Mouse (Mus musculus) midbrain, embryonic 14.5 days (tissue): ENCODE measurements at regions not wholly inside any gene's neighbourhood (a gene's known extent, or its start where the extent isn't known, plus 50 kb on each side); places are given as distances from the start of the nearest gene placed in this dataset.

Experiments
- ATAC-seq: fragments of 200-750 bp; cut with Nextera tagmentation; 2 replicates; pipeline ENCODE4 v1.8.0; 2017; ENCODE audit warnings: moderate number of reproducible peaks, moderate library complexity; ENCODE audit not compliant: low FRiP score, low TSS enrichment
- DNase-seq: peaks from one replicate; pipeline ENCODE4 v3.0.0-alpha.2; 2015
- H3K27ac ChIP-seq: fragments of 300-500 bp; sonication (generic); replicated peaks from 2 replicates; pipeline ENCODE4 v1.5.1; 2014; ENCODE audit warnings: mild to moderate bottlenecking, low read depth, low read length, moderate library complexity
- H3K27me3 ChIP-seq: fragments of 300-500 bp; sonication (generic); 2 replicates; pipeline ENCODE4 v1.6.1; 2014; ENCODE audit warnings: low read length, control low read depth, mixed read lengths; ENCODE audit not compliant: control insufficient read depth, insufficient read depth
- H3K36me3 ChIP-seq: fragments of 300-500 bp; sonication (generic); 2 replicates; pipeline ENCODE4 v1.6.1; 2014; ENCODE audit warnings: low read length, control low read depth; ENCODE audit not compliant: control insufficient read depth, insufficient read depth
- H3K4me1 ChIP-seq: fragments of 300-500 bp; sonication (generic); 2 replicates; pipeline ENCODE4 v1.6.1; 2014; ENCODE audit warnings: mild to moderate bottlenecking, antibody characterized with exemption, low read length, control low read depth; ENCODE audit not compliant: control insufficient read depth, insufficient read depth
- H3K4me2 ChIP-seq: fragments of 300-500 bp; sonication (generic); 2 replicates; pipeline ENCODE4 v1.6.1; 2014; ENCODE audit warnings: mild to moderate bottlenecking, low read length, moderate library complexity
- H3K4me3 ChIP-seq: fragments of 300-500 bp; sonication (generic); replicated peaks from 2 replicates; pipeline ENCODE4 v1.5.1; 2014; ENCODE audit warnings: low read depth, low read length
- H3K9ac ChIP-seq: fragments of 300-500 bp; sonication (generic); replicated peaks from 2 replicates; pipeline ENCODE4 v1.6.1; 2014; ENCODE audit warnings: mild to moderate bottlenecking, low read length, moderate library complexity
- H3K9me3 ChIP-seq: fragments of 300-500 bp; sonication (generic); 2 replicates; pipeline ENCODE4 v1.6.1; 2016; ENCODE audit warnings: low read length, control low read depth, mixed read lengths; ENCODE audit not compliant: control insufficient read depth
- WGBS: fragments of 180-500 bp; shearing (Covaris S2); extraction: QIAGEN DNeasy Blood & Tissue Kit; methylation state at CpG from one replicate; pipeline ENCODE4 v1.1.7; 2014; 5-methylcytosine and 5-hydroxymethylcytosine counted together

GRCm38 (mm10) chr7:111242646-111243045 is 159.8 kb upstream of the Eif4g2 start:
- Histone ChIP-seq H3K27me3 (no peaks in the 10 kb centered on the region), H3K27ac (no peak overlapping the region), H3K36me3 (no peaks in the 10 kb centered on the region), H3K9ac (no peak overlapping the region), H3K4me1 (no peaks in the 10 kb centered on the region), H3K4me2 (no peak overlapping the region), H3K4me3 (no peak overlapping the region), H3K9me3 (no peaks in the 10 kb centered on the region)
- WGBS, result 63% methylated on average over 10 of the region's 10 CpGs
- DNase-seq (peak; percentile 19), ATAC-seq (no peak)

DNA sequence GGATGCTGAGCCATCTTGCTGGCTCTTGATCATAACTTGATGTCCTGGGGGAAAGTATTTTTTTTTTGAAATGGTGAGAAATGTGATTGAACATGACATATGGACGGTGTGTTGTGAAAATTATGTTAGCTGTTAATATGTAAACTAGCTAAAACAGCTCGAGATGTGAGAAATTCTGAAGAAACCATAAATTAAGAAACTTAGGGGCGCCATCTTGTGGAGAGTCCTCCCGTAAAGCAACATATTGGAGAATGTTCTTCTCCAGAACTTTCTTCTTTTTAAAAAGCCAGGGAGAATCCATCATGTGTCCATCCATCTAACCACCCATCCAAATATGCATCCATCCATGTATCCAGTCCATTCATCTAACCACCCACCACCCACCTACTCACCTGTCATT is 158.7 kb upstream of the Eif4g2 start:
- ATAC-seq (no peak), DNase-seq (peak; percentile 62)
- Histone ChIP-seq H3K4me3 (no peak overlapping the region), H3K36me3 (no peaks in the 10 kb centered on the region), H3K27me3 (no peaks in the 10 kb centered on the region), H3K27ac (no peak overlapping the region), H3K9ac (no peak overlapping the region), H3K9me3 (no peaks in the 10 kb centered on the region), H3K4me2 (no peak overlapping the region), H3K4me1 (no peaks in the 10 kb centered on the region)
- 59% methylated on average over 4 of the region's 4 CpGs for WGBS

- Histone ChIP-seq H3K4me1 (no peaks in the 10 kb centered on the region), H3K9ac (no peak overlapping the region), H3K36me3 (no peaks in the 10 kb centered on the region), H3K27ac (no peak overlapping the region), H3K4me2 (no peak overlapping the region), H3K4me3 (no peak overlapping the region), H3K27me3 (no peaks in the 10 kb centered on the region), H3K9me3 (no peaks in the 10 kb centered on the region)
- 86% methylated on average over 9 of the region's 9 CpGs for WGBS
- no peak for ATAC-seq
- DNase-seq, result no peak
Observed at GRCm38 (mm10) chr7:111240234-111240826, 157.5 kb upstream of the Eif4g2 start.

- Histone ChIP-seq H3K9ac (no peak overlapping the region), H3K9me3 (no peaks in the 10 kb centered on the region), H3K27ac (no peak overlapping the region), H3K4me2 (no peak overlapping the region), H3K36me3 (no peaks in the 10 kb centered on the region), H3K27me3 (no peaks in the 10 kb centered on the region), H3K4me3 (no peak overlapping the region), H3K4me1 (no peaks in the 10 kb centered on the region)
- no peak for ATAC-seq
- 85% methylated on average over 9 of the region's 9 CpGs for WGBS
- DNase-seq, result no peak
Observed at GRCm38 (mm10) chr7:111237819-111238218, 155.0 kb upstream of the Eif4g2 start.

GRCm38 (mm10) chr7:111230630-111231029 is 147.8 kb upstream of the Eif4g2 start:
- no peak for DNase-seq
- ATAC-seq, result no peak
- Histone ChIP-seq H3K4me1 (no peaks in the 10 kb centered on the region), H3K9me3 (no peaks in the 10 kb centered on the region), H3K4me2 (no peak overlapping the region), H3K27me3 (no peaks in the 10 kb centered on the region), H3K36me3 (no peaks in the 10 kb centered on the region), H3K4me3 (no peak overlapping the region), H3K9ac (no peak overlapping the region), H3K27ac (no peak overlapping the region)
- 79% methylated on average over 2 of the region's 2 CpGs for WGBS

DNA sequence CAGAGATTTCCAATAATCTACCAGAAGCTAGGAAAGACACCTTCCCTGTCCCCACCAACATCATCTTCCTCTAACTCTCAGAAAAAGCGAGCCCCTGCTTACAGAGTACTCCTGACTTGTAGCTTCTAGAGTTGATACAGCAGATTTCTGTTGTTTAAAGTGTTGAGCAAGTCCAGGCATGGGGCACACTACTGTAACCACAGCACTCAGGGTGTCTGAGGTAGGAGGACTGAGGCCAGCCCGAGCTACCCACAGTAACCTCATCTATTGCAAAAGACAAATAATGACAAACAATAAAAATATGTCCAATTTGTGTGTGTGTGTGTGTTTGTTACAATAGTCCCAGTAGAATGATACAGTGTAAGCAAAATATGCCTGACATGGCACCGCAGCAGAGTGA is 144.3 kb upstream of the Eif4g2 start:
- WGBS, result 83% methylated on average over 3 of the region's 3 CpGs
- no peaks in the 10 kb centered on the region for H3K27me3 ChIP-seq
- no peak for DNase-seq
- H3K27ac ChIP-seq, result no peak overlapping the region
- no peak overlapping the region for H3K9ac ChIP-seq
- no peaks in the 10 kb centered on the region for H3K9me3 ChIP-seq
- H3K4me1 ChIP-seq, result no peaks in the 10 kb centered on the region
- H3K4me2 ChIP-seq, result no peak overlapping the region
- no peak for ATAC-seq
- H3K4me3 ChIP-seq, result no peak overlapping the region
- no peaks in the 10 kb centered on the region for H3K36me3 ChIP-seq

DNA sequence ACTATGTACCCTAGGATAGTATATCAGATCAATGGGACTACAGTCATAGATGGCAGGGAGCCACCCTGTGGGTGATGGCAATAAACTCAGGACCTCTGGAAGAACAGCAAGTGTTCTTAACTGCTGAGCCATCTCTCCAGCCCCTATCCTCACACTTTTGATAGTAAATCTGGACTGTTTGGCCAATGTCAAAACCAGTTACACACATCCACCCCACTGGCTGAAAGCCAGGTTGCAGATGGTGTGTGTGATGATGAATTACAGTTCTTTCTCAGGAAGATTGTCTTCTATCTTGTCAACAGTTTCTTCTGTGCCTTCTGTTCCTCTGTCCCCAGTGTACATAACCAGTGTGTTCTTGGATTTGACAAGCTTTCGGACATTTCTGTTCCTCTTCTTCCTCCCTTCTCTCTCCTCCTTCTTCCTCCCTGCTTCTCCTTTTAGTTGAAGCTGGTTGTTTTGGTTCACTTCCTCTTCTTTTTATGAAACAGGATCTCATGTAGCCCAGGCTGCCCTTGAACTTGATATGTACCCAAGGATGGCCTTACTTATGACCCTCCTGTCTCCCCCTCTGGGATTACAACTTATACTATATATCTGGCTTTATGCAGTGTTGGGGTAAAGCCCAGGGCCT is 143.3 kb upstream of the Eif4g2 start:
- no peak for ATAC-seq
- no peak for DNase-seq
- 100% methylated on average over 1 of the region's 1 CpGs for WGBS
- no peak overlapping the region for H3K4me3 ChIP-seq
- no peaks in the 10 kb centered on the region for H3K36me3 ChIP-seq
- no peak overlapping the region for H3K9ac ChIP-seq
- H3K9me3 ChIP-seq, result no peaks in the 10 kb centered on the region
- H3K27ac ChIP-seq, result no peak overlapping the region
- H3K4me2 ChIP-seq, result no peak overlapping the region
- H3K4me1 ChIP-seq, result no peaks in the 10 kb centered on the region
- no peaks in the 10 kb centered on the region for H3K27me3 ChIP-seq

DNA sequence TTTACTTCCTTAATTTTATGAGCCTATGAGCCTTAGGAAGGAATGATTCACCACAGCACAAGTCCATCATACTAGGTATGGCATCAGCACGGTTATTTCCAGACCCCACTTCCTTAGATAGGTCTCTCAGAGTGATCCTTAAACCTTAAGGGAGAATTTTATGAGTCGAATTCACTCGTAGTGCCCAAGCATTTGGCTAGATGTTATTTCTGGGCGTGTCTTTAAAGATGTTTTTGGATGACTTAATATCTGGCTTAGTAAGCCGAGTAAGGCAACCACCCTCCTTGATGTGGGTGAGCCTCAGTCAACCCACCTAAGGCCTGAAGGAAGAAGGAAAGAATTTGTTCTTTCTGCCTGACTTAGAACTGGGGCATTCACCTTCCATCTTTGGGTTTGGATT is 132.8 kb upstream of the Eif4g2 start:
- Histone ChIP-seq H3K36me3 (no peaks in the 10 kb centered on the region), H3K4me1 (no peaks in the 10 kb centered on the region), H3K27me3 (no peaks in the 10 kb centered on the region), H3K9me3 (no peaks in the 10 kb centered on the region), H3K4me2 (no peak overlapping the region), H3K9ac (no peak overlapping the region), H3K4me3 (no peak overlapping the region), H3K27ac (no peak overlapping the region)
- DNase-seq, result no peak
- ATAC-seq, result no peak
- WGBS, result 84% methylated on average over 5 of the region's 5 CpGs

DNA sequence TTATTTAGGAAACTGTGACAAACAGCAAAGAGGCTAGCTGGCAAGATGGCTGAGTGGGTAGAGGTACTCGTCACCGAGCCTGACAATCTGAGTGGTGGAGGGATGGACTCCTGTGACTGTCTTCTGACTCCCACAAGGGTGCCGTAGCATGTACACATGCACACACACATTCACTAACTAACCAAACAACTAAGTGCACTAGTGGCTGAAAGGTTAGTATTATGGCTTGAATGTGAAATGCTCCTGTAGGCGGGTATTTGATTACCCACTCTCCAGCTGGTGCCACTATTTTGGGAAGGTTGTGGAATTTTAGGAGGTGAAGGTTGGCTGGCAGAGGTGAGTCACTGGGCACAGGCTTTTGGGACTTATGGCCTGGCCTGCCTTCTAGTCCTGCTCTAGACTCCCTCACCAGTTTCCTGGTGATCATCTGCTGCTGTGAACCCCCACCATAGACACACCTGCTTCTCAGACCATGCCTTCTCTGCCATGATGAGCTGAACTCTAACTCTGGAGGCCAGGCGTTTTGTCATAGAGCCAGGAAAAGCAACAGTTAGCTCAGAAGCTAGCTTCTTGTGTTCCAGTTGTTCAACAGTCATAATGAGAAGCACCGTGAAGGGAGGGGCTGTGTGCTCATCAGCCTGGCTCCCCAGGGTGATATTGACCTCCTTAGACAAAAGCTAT is 131.5 kb upstream of the Eif4g2 start:
- Histone ChIP-seq H3K9ac (no peak overlapping the region), H3K27ac (no peak overlapping the region), H3K36me3 (no peaks in the 10 kb centered on the region), H3K4me2 (no peak overlapping the region), H3K9me3 (no peaks in the 10 kb centered on the region), H3K4me1 (no peaks in the 10 kb centered on the region), H3K4me3 (no peak overlapping the region), H3K27me3 (no peaks in the 10 kb centered on the region)
- DNase-seq (no peak), ATAC-seq (no peak)
- WGBS, result 88% methylated on average over 6 of the region's 6 CpGs
